Mouse (Mus musculus): ENCODE data around the gene Dynll2.

GRCm38 (mm10) chr11:88031753-88032152 lies 44.4 kb upstream of the Dynll2 start:
- no peak for TF ChIP-seq POLR2A (IDR thresholded peaks at IDR 0.05; ENCODE audit: borderline replicate concordance, extremely low read depth, low read depth, low read length)
- TF ChIP-seq CTCF (IDR thresholded peaks at IDR 0.05; ENCODE audit: insufficient read depth, low read length), result no peak

Data from lung, adult 2 months (tissue).